Mouse (Mus musculus) CD4-positive helper T cell, adult 2 months (primary cell): ENCODE results near the gene 5730522E02Rik.

Experiments
- DNase-seq: peaks from one replicate; pipeline ENCODE4 v3.0.0-alpha.2; 2012; ENCODE audit warnings: low read depth, missing footprints, low spot score

Gene 5730522E02Rik

GRCm38 (mm10) chr11:25684731-25685130 lies 525.8 kb downstream of the 5730522E02Rik start:
- DNase-seq, result no peak

DNA sequence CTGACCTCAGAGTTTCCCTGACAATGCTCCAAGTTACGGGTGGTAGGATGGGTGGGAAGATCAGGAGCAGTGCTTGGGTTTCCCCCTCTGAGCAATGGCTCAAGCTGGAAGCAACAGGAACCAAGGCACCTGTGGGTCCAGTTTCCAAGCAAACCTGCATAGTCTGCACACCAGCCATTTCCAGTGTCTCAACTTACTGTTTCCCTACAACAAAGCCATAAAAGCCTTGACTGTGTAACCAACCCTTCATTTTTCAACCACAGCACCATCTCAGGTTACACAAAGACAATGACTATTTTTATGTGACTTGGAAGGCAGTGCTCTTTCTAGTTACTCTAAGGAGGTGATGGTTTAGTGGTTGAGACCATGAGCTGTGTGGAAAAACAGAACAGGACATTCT lies 530.7 kb downstream of the 5730522E02Rik start:
- DNase-seq, result no peak

- DNase-seq, result no peak
These were observed 536.4 kb downstream of the 5730522E02Rik start for GRCm38 (mm10) chr11:25674194-25674593.

DNA sequence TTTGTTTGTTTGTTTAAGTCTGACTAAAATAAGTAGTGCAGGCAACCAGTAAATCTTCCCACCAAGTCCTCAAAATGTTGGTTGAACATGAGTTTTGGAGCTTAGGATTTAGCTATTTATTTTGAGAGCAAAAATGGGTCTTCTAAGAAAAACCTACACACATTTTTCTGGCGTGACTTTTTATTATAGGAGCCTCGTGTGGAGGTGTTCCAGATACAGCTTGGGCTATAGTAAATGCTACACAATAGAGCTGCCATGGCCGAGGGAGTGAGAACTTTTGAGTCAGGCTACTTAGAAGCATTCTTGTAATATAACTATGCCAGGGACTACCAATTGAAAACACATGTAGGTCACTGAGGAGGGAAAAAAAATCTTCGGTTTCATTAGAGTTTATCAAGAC lies 540.5 kb downstream of the 5730522E02Rik start:
- DNase-seq, result no peak

- DNase-seq, result no peak
These were observed 545.9 kb downstream of the 5730522E02Rik start for GRCm38 (mm10) chr11:25664562-25665104.

DNA sequence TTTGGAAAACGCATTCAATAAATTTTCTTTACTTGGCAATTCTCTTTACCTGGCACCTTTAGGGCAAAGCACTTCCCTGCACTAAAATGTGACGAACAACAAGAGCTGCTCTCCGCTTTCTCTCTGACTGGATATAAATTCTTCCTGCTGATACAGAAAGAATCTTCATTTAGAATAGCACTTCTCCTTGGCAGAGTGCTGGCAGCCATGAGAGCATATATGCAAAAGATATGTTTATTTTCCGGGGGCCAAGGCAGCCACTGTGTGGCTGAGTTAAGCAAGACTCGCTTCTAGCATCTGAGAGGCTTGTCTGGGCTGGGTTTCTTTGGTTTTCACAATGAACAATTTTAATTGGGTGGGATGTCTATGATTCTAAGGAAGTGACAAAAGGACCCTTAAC lies 564.3 kb downstream of the 5730522E02Rik start:
- no peak for DNase-seq

DNA sequence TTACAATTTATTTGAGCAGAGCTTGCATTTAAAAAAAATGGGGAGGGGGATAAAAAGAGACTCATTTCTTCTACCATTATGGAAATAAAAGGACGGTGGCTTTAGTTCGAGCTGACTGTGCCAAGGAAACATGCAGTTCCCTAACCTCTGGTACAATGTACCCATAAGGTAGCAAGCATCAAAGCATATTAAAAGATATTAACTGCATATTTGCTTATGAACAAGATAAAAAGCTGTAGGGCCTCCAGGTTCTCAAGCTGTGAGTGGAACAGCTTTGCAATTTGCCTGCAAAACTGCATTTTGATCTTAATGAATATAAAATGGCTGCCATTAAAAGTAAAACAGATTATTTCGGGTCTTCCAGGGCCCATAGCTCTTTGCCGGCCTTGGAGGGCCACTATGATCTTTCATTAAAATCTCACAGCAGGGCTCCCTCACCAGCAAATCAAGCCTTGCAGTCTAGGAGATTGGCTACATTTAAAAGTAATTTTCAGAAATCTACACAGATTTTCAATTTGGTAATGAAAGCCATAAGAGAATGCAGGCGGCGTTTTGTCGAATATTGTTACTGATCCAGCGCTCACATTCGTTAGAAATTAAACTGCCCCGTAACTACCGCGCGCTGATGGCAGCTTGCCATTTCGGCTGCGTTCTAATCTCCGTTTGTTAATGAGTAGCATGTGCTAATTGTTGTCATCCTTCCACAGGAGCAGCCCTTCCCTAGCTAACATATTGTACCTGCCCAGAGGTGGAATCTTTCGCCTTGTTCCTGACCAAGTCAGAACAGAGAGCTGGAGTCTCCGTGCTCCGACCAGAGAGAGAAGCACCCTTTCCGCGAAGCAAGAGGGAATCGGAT lies 565.6 kb downstream of the 5730522E02Rik start:
- no peak for DNase-seq

- DNase-seq, result no peak
These were observed 603.7 kb downstream of the 5730522E02Rik start for GRCm38 (mm10) chr11:25606886-25607285.

- DNase-seq, result no peak
These were observed 610.5 kb downstream of the 5730522E02Rik start for GRCm38 (mm10) chr11:25600030-25600429.

DNA sequence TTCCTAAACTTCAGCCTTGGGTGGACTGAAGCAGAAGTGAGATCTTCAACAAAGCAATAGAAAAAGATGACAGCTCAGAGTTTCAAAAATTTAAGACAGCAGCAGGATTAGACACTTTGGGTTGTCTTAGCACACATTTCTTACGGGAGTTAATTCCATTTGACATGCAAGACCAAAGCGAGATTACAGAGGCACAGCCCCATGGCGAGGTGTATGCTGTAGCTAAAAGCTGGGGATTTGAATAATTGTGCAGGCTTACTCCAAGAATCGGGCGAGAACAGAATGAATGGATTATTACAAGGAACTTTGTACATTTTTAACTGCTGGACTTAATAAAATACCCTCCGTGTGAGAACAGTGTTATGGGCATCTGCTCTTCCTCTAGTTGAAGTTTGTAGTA lies 615.3 kb downstream of the 5730522E02Rik start:
- DNase-seq, result no peak

GRCm38 (mm10) chr11:25594780-25595179 lies 615.8 kb downstream of the 5730522E02Rik start:
- no peak for DNase-seq

- no peak for DNase-seq
These were observed 618.3 kb downstream of the 5730522E02Rik start for GRCm38 (mm10) chr11:25592268-25592667.

GRCm38 (mm10) chr11:25590215-25590614 lies 620.3 kb downstream of the 5730522E02Rik start:
- DNase-seq, result no peak

- no peak for DNase-seq
These were observed 621.1 kb downstream of the 5730522E02Rik start for GRCm38 (mm10) chr11:25589509-25589908.

GRCm38 (mm10) chr11:25574129-25574465 lies 636.5 kb downstream of the 5730522E02Rik start:
- DNase-seq, result no peak

DNA sequence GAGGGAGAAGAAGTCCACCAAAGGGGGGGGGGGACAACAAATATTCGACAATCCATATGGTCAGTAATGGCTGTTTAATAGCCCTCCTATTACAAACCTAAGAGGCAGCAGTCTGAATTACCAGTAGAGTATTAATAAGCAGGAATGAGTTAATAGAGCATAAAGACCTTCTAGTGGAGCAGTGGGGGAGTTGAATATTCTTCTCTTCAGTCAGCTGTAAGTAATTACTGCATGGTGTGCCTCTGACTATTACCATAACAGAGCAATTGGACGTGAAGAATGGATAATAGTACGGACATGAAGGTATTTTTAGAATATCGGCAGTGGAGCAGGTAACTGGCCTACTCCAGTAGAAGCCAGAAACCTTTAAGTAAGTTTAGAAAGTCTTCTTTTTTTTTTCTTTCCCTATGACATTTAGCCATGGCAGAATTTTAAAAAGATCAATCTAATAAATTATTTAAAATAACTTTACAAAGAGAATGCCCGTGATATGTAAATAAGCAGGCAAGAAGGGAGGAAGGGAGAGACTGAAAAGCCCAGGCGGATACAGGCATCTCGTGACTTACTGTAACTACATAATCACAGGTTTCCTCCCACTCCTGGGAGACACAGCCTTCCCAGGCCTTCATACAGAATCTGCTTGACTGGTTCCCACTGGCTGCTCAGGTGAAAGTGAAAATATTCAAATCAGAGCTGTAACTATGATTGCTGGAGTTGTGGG lies 637.0 kb downstream of the 5730522E02Rik start:
- DNase-seq, result no peak

DNA sequence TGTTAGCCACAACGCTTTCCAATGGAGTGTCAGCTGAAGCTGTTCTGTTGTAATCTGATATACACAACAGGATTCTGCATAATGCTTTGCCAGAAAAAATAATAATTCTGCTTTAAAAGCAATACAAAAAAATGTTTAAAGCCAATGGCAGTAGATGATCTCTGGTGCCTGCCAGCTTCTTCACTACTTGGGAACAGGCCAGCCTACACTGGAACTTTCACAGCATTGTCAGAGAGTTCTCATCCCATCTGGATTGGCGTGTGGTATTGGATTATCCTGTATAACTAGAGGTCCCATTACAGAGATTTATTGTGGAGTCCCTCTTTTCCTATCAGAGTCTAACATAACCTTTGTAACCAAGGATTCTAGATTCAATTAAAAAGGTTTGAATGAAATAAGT lies 639.2 kb downstream of the 5730522E02Rik start:
- no peak for DNase-seq
